Mouse (Mus musculus) megakaryocyte, embryonic 14.5 days (primary cell): ENCODE data around the gene Ifnlr1.

Experiments
- FLI1 ChIP-seq: IDR thresholded peaks from 2 replicates; pipeline ENCODE4 v1.6.1; 2012; ENCODE audit warnings: low read length, inconsistent platforms, mixed read lengths
- GATA1 ChIP-seq: IDR thresholded peaks from 3 replicates; pipeline ENCODE4 v1.6.1; 2012; ENCODE audit warnings: mixed read lengths, low read length, inconsistent platforms, borderline replicate concordance

GRCm38 (mm10) chr4:135679316-135679715, 6.8 kb upstream of the Ifnlr1 start:
- no peak for TF ChIP-seq FLI1
- TF ChIP-seq GATA1: no peak
